Comparison of ENCODE assay signal across 13 mouse cellular contexts in the genomic region with DNA sequence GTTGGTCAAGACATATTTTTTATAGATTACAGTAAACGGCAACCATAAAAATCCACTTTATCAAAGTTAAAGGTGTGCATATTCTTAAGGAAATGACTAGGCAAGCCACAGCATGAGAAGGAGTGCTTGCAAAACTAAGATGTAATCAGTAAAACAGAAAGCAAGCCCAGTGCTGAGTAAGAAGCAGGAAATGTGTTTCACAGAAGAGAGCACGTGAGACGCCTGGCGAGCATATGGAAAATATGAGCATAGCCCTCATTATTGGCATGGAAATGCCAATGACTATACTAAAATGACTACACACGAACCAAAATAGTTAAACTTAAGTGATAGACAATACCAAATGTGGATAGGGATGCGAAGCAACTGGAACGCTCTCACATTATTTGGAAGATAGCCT.
DNase-seq lines count a peak whose midpoint lies in the region; ATAC-seq and TF ChIP-seq lines count a peak whose summit lies in the region.
"Had no signal": no experiment of that assay in that cellular context is flagged by ENCODE, and none has a peak within 500 bp of the region (broad histone marks: within the 10 kb centered on the region; RNA-seq: fewer than 3 reads in every experiment).

No protein-coding gene starts in this region.

- no peaks in the 10 kb centered on the region for H3K9me3 ChIP-seq in CH12.LX (replicated peaks; ENCODE audit: low read length)
- no peaks in the 10 kb centered on the region for H3K9me3 ChIP-seq in hindbrain, postnatal 0 days (ENCODE audit: low read length)
- H3K9me3 ChIP-seq: limb, embryonic 12.5 days; neural tube, embryonic 12.5 days had no signal

- peaks cover 12 to 52% of the 10 kb centered on the region in 2 experiments for H3K4me1 ChIP-seq in CH12.LX (ENCODE audit: control insufficient read depth in 1 of 2, insufficient read depth in 2 of 2)
- H3K4me1 ChIP-seq in hindbrain, postnatal 0 days (ENCODE audit: insufficient read depth, low read length): no peaks in the 10 kb centered on the region
- H3K4me1 ChIP-seq: limb, embryonic 12.5 days; neural tube, embryonic 12.5 days had no signal

- no peaks in the 10 kb centered on the region for H3K79me2 ChIP-seq in CH12.LX (replicated peaks; ENCODE audit: control insufficient read depth, extremely low read depth, insufficient read depth, poor library complexity, severe bottlenecking)

- peak; percentile 89 for ATAC-seq in megakaryocyte, adult 5-6 weeks (ENCODE audit: poor library complexity, severe bottlenecking)
- no peak for ATAC-seq in hindbrain, postnatal 0 days

- TF ChIP-seq POLR2A in CH12.LX (IDR thresholded peaks at IDR 0.05; ENCODE audit: low read depth, low read length): no peak

- 91% methylated on average over 7 of the region's 7 CpGs for WGBS in hindbrain, postnatal 0 days

- peak overlapping the region; percentile 26; the same call in 1 of the 2 replicates for H3K9ac ChIP-seq in CH12.LX (ENCODE audit: insufficient read depth, low read depth)
- H3K9ac ChIP-seq in hindbrain, postnatal 0 days (replicated peaks; ENCODE audit: low read length): no peak overlapping the region
- H3K9ac ChIP-seq: limb, embryonic 12.5 days; neural tube, embryonic 12.5 days had no signal

- H3K27me3 ChIP-seq in CH12.LX (replicated peaks): no peaks in the 10 kb centered on the region
- H3K27me3 ChIP-seq in hindbrain, postnatal 0 days (ENCODE audit: insufficient read depth, low read length): no peaks in the 10 kb centered on the region
- H3K27me3 ChIP-seq: limb, embryonic 12.5 days; neural tube, embryonic 12.5 days had no signal

- 0 out of 2 replicates have a peak overlapping the region, but pooled peaks have one; percentile 31 for H3K27ac ChIP-seq in CH12.LX (ENCODE audit: insufficient read depth, low read depth)
- H3K27ac ChIP-seq in hindbrain, postnatal 0 days: no peak overlapping the region
- H3K27ac ChIP-seq: gastrocnemius, adult 2 months; limb, embryonic 12.5 days; neural tube, embryonic 12.5 days had no signal

- no peak for TF ChIP-seq CTCF in CH12.LX (conservative IDR thresholded peaks at IDR 0.05 in 1 of 2, IDR thresholded peaks at IDR 0.05 in 1 of 2; ENCODE audit: low read depth in 2 of 2, low read length in 2 of 2)
- TF ChIP-seq CTCF in hindbrain, postnatal 0 days (IDR thresholded peaks at IDR 0.05; ENCODE audit: low read depth): no peak

- dilution Hi-C loops in CH12.LX (cut with MboI; ENCODE audit: extremely low pct_ligation_motif_present, extremely low pct_unique_long_range_greater_than_20kb, low sequenced_read_pairs): no loop called here

- H3K4me3 ChIP-seq in CH12.LX (replicated peaks in 1 of 3; ENCODE audit: low read depth in 2 of 3, low read length in 2 of 3, poor library complexity in 1 of 3): no peak overlapping the region
- no peak overlapping the region for H3K4me3 ChIP-seq in hindbrain, postnatal 0 days (ENCODE audit: low read length)
- H3K4me3 ChIP-seq: gastrocnemius, adult 2 months; limb, embryonic 12.5 days; neural tube, embryonic 12.5 days had no signal

- peak; percentile 6; the same call in 1 of the 2 replicates for TF ChIP-seq RAD21 in CH12.LX (IDR thresholded peaks at IDR 0.05; ENCODE audit: low read depth, low read length)

- peak overlapping the region; percentile 56 for H3K4me2 ChIP-seq in CH12.LX (ENCODE audit: insufficient read depth, low read depth, poor library complexity, severe bottlenecking)
- no peak overlapping the region for H3K4me2 ChIP-seq in hindbrain, postnatal 0 days (ENCODE audit: low read depth, low read length)
- H3K4me2 ChIP-seq: limb, embryonic 12.5 days; neural tube, embryonic 12.5 days had no signal

- peak; percentile 98 for TF ChIP-seq EP300 in CH12.LX (IDR thresholded peaks at IDR 0.05; ENCODE audit: low read length)

- H3K36me3 ChIP-seq in CH12.LX (replicated peaks in 1 of 2; ENCODE audit: control insufficient read depth in 1 of 2, insufficient read depth in 1 of 2, low read length in 1 of 2): no peaks in the 10 kb centered on the region
- no peaks in the 10 kb centered on the region for H3K36me3 ChIP-seq in hindbrain, postnatal 0 days (ENCODE audit: insufficient read depth, low read length)
- H3K36me3 ChIP-seq: limb, embryonic 12.5 days; neural tube, embryonic 12.5 days had no signal

- DNase-seq in 3T3-L1 (ENCODE audit: low read depth, low spot score) (peak; percentile 37), CH12.LX (ENCODE audit: extremely low read depth) (peak; percentile 88)
- peak; percentile 23 for DNase-seq in gonadal fat pad, adult 2 months (ENCODE audit: low read depth)
- DNase-seq in hindbrain, postnatal 0 days (ENCODE audit: low spot score): no peak
- no peak for DNase-seq in cerebellum, adult 9-10 months
- DNase-seq in left cerebral cortex, adult 9 months (ENCODE audit: low spot score in 2 of 2): no peak
- DNase-seq: adrenal gland, adult 8-10 months; cerebellum, adult 2 months; gastrocnemius, adult 2 months; kidney, adult 18-20 months had no signal

- in situ Hi-C loops in CH12.LX (cut with MboI; ENCODE audit: low pct_ligation_motif_present, low pct_unique_long_range_greater_than_20kb, low sequenced_read_pairs): no loop called here

TF ChIP-seq in CH12.LX, 34 proteins besides CTCF, POLR2A, EP300 and RAD21:
- TF ChIP-seq RCOR1 (conservative IDR thresholded peaks at IDR 0.05; ENCODE audit: low read depth, low read length) (peak; percentile 97), SIN3A (IDR thresholded peaks at IDR 0.05; ENCODE audit: low read length) (peak; percentile 85), MYC (IDR thresholded peaks at IDR 0.05; ENCODE audit: low read depth, low read length) (peak; percentile 98), JUN (IDR thresholded peaks at IDR 0.05; ENCODE audit: insufficient read depth, low read depth, low read length) (peak; percentile 100), TBP (conservative IDR thresholded peaks at IDR 0.05; ENCODE audit: low read depth, low read length) (0 out of 2 replicates have a peak, but pooled peaks have one; percentile 24), JUND (conservative IDR thresholded peaks at IDR 0.05; ENCODE audit: low read depth, low read length) (peak; percentile 99), NRF1 (IDR thresholded peaks at IDR 0.05; ENCODE audit: low read depth, low read length) (no peak), HCFC1 (IDR thresholded peaks at IDR 0.05; ENCODE audit: low read depth, low read length) (peak; percentile 48), USF2 (conservative IDR thresholded peaks at IDR 0.05; ENCODE audit: low read depth, low read length) (peak; percentile 35), TCF12 (IDR thresholded peaks at IDR 0.05; ENCODE audit: low read depth, low read length) (peak; percentile 86), ZC3H11A (IDR thresholded peaks at IDR 0.05; ENCODE audit: low read depth, low read length) (no peak), UBTF (IDR thresholded peaks at IDR 0.05; ENCODE audit: low read depth, low read length) (no peak), SMC3 (IDR thresholded peaks at IDR 0.05; ENCODE audit: low read depth, low read length) (peak; percentile 26; the same call in 1 of the 2 replicates), MAFK (IDR thresholded peaks at IDR 0.05; ENCODE audit: insufficient replicate concordance, low read length) (peak; percentile 92), MEF2A (IDR thresholded peaks at IDR 0.05; ENCODE audit: borderline replicate concordance, low read depth, low read length) (peak; percentile 98), BHLHE40 (IDR thresholded peaks at IDR 0.05; ENCODE audit: low read depth, low read length) (peak; percentile 100), ZNF384 (IDR thresholded peaks at IDR 0.05; ENCODE audit: low read depth, low read length) (peak; percentile 61), MAX (IDR thresholded peaks at IDR 0.05; ENCODE audit: low read length) (peak; percentile 94), NELFE (IDR thresholded peaks at IDR 0.05; ENCODE audit: low read depth, low read length) (no peak), ETS1 (conservative IDR thresholded peaks at IDR 0.05; ENCODE audit: low read depth, low read length) (peak; percentile 100), MXI1 (IDR thresholded peaks at IDR 0.05; ENCODE audit: low read depth, low read length) (peak; percentile 61), ELF1 (IDR thresholded peaks at IDR 0.05; ENCODE audit: low read depth, low read length) (peak; percentile 75), GABPA (IDR thresholded peaks at IDR 0.05; ENCODE audit: insufficient replicate concordance, low read depth, low read length) (no peak), CHD2 (IDR thresholded peaks at IDR 0.05; ENCODE audit: low read length) (peak; percentile 75), POLR2AphosphoS2 (IDR thresholded peaks at IDR 0.05; ENCODE audit: low read depth, low read length) (no peak), USF1 (IDR thresholded peaks at IDR 0.05; ENCODE audit: low read depth, low read length) (peak; percentile 43; the same call in 1 of the 2 replicates), CHD1 (IDR thresholded peaks at IDR 0.05; ENCODE audit: low read depth, low read length) (peak; percentile 93; the same call in 1 of the 2 replicates), ZMIZ1 (IDR thresholded peaks at IDR 0.05; ENCODE audit: low read depth, low read length) (no peak), PAX5 (IDR thresholded peaks at IDR 0.05; ENCODE audit: low read length) (no peak), IRF4 (IDR thresholded peaks at IDR 0.05; ENCODE audit: low read depth, low read length) (peak; percentile 97), MAZ (IDR thresholded peaks at IDR 0.05; ENCODE audit: low read depth, low read length) (peak; percentile 62; the same call in 1 of the 2 replicates), E2F4 (IDR thresholded peaks at IDR 0.05; ENCODE audit: insufficient replicate concordance, low read depth, low read length) (no peak)

Comparison
In these comparisons a context has a peak if more than half of its experiments do, and no peak if none do; other contexts are left out.
1. DNase-seq: peak in 3T3-L1 (single experiment), CH12.LX (single experiment) and gonadal fat pad, adult 2 months (single experiment); none in hindbrain, postnatal 0 days (single experiment), cerebellum, adult 9-10 months (single experiment) and left cerebral cortex, adult 9 months (0 of 2).